Mouse (Mus musculus): Measurements from ENCODE around the gene Ptprk. TPM values are rescaled to one million over a fixed set of nuclear protein-coding genes. Genes with fewer than 3 reads are reported as not detected.

Ptprk gene
- total and polyA plus RNA-seq, 3 experiments = 8.6 to 21.0 (median 20.0) TPM

- no peaks in the 10 kb centered on the region for H3K27me3 ChIP-seq (ENCODE audit: control insufficient read depth, insufficient read depth, low read length)
- intact Hi-C loops (cut with DNase I) = no loop called here
These were observed 59.1 kb downstream of the Ptprk start for GRCm38 (mm10) chr10:28133770-28134169.

GRCm38 (mm10) chr10:28138399-28138798 lies 63.8 kb downstream of the Ptprk start:
- no peaks in the 10 kb centered on the region for H3K27me3 ChIP-seq (ENCODE audit: control insufficient read depth, insufficient read depth, low read length)
- 69% methylated on average over 4 of the region's 4 CpGs for WGBS
- intact Hi-C loops (cut with DNase I) = no loop called here
- H3K79me2 ChIP-seq (replicated peaks; ENCODE audit: control insufficient read depth, insufficient read depth, low read length) = peaks cover 2% of the 10 kb centered on the region
- H3K36me3 ChIP-seq (ENCODE audit: control insufficient read depth, insufficient read depth, low read length) = peaks cover 2% of the 10 kb centered on the region; the same call in 1 of the 2 replicates
- no peak overlapping the region for H3K4me3 ChIP-seq
- no peak for DNase-seq
- H3K27ac ChIP-seq = no peak overlapping the region
- TF ChIP-seq POLR2A (IDR thresholded peaks at IDR 0.05; ENCODE audit: insufficient read depth, low read depth, low read length) (no peak), CTCF (IDR thresholded peaks at IDR 0.05) (no peak), EP300 (IDR thresholded peaks at IDR 0.05; ENCODE audit: insufficient read depth, low read depth, low read length) (no peak)
- H3K9ac ChIP-seq (ENCODE audit: low read depth, low read length) = no peak overlapping the region
- H3K4me1 ChIP-seq (ENCODE audit: control insufficient read depth, insufficient read depth, low read length) = no peaks in the 10 kb centered on the region

More at GRCm38 (mm10) chr10:28133770-28134169, 59.1 kb downstream of the Ptprk start:
- WGBS = 81% methylated on average over 4 of the region's 4 CpGs
- Histone ChIP-seq H3K27ac (no peak overlapping the region), H3K79me2 (replicated peaks; ENCODE audit: control insufficient read depth, insufficient read depth, low read length) (peaks cover 3% of the 10 kb centered on the region), H3K36me3 (ENCODE audit: control insufficient read depth, insufficient read depth, low read length) (no peaks in the 10 kb centered on the region), H3K4me1 (ENCODE audit: control insufficient read depth, insufficient read depth, low read length) (peaks cover 3% of the 10 kb centered on the region; the same call in 1 of the 2 replicates), H3K4me3 (no peak overlapping the region), H3K9ac (ENCODE audit: low read depth, low read length) (no peak overlapping the region)
- TF ChIP-seq EP300 (IDR thresholded peaks at IDR 0.05; ENCODE audit: insufficient read depth, low read depth, low read length) = no peak
- no peak for TF ChIP-seq CTCF (IDR thresholded peaks at IDR 0.05)
- TF ChIP-seq POLR2A (IDR thresholded peaks at IDR 0.05; ENCODE audit: insufficient read depth, low read depth, low read length) = no peak
- DNase-seq = no peak

- Histone ChIP-seq H3K4me3 (no peak overlapping the region), H3K79me2 (replicated peaks; ENCODE audit: control insufficient read depth, insufficient read depth, low read length) (no peaks in the 10 kb centered on the region; the same call in 1 of the 2 replicates), H3K36me3 (ENCODE audit: control insufficient read depth, insufficient read depth, low read length) (peaks cover 2% of the 10 kb centered on the region; the same call in 1 of the 2 replicates), H3K27ac (no peak overlapping the region), H3K9ac (ENCODE audit: low read depth, low read length) (no peak overlapping the region), H3K4me1 (ENCODE audit: control insufficient read depth, insufficient read depth, low read length) (no peaks in the 10 kb centered on the region; the same call in 1 of the 2 replicates), H3K27me3 (ENCODE audit: control insufficient read depth, insufficient read depth, low read length) (no peaks in the 10 kb centered on the region)
- TF ChIP-seq EP300 (IDR thresholded peaks at IDR 0.05; ENCODE audit: insufficient read depth, low read depth, low read length) = no peak
- intact Hi-C loops (cut with DNase I) = no loop called here
- 92% methylated on average over 1 of the region's 1 CpGs for WGBS
- DNase-seq = no peak
These were observed 69.8 kb downstream of the Ptprk start for GRCm38 (mm10) chr10:28144459-28144858.

GRCm38 (mm10) chr10:28145326-28145725 lies 70.7 kb downstream of the Ptprk start:
- Histone ChIP-seq H3K4me3 (no peak overlapping the region), H3K79me2 (replicated peaks; ENCODE audit: control insufficient read depth, insufficient read depth, low read length) (no peaks in the 10 kb centered on the region; the same call in 1 of the 2 replicates), H3K27me3 (ENCODE audit: control insufficient read depth, insufficient read depth, low read length) (no peaks in the 10 kb centered on the region), H3K9ac (ENCODE audit: low read depth, low read length) (no peak overlapping the region), H3K27ac (no peak overlapping the region), H3K4me1 (ENCODE audit: control insufficient read depth, insufficient read depth, low read length) (no peaks in the 10 kb centered on the region; the same call in 1 of the 2 replicates), H3K36me3 (ENCODE audit: control insufficient read depth, insufficient read depth, low read length) (peaks cover 2% of the 10 kb centered on the region; the same call in 1 of the 2 replicates)
- intact Hi-C loops (cut with DNase I) = no loop called here
- TF ChIP-seq CTCF (IDR thresholded peaks at IDR 0.05) = no peak
- TF ChIP-seq POLR2A (IDR thresholded peaks at IDR 0.05; ENCODE audit: insufficient read depth, low read depth, low read length) = no peak
- TF ChIP-seq EP300 (IDR thresholded peaks at IDR 0.05; ENCODE audit: insufficient read depth, low read depth, low read length) = no peak
- 76% methylated on average over 5 of the region's 5 CpGs for WGBS
- DNase-seq = no peak

- no peaks in the 10 kb centered on the region for H3K79me2 ChIP-seq (replicated peaks; ENCODE audit: control insufficient read depth, insufficient read depth, low read length)
- H3K4me1 ChIP-seq (ENCODE audit: control insufficient read depth, insufficient read depth, low read length) = no peaks in the 10 kb centered on the region
- no peaks in the 10 kb centered on the region for H3K27me3 ChIP-seq (ENCODE audit: control insufficient read depth, insufficient read depth, low read length)
- H3K27ac ChIP-seq = no peak overlapping the region
- no peak overlapping the region for H3K9ac ChIP-seq (ENCODE audit: low read depth, low read length)
- WGBS = 89% methylated on average over 20 of the region's 20 CpGs
- H3K36me3 ChIP-seq (ENCODE audit: control insufficient read depth, insufficient read depth, low read length) = no peaks in the 10 kb centered on the region
- intact Hi-C loops (cut with DNase I) = no loop called here
- no peak overlapping the region for H3K4me3 ChIP-seq
- DNase-seq = no peak
- TF ChIP-seq EP300 (IDR thresholded peaks at IDR 0.05; ENCODE audit: insufficient read depth, low read depth, low read length) (no peak), CTCF (IDR thresholded peaks at IDR 0.05) (no peak), POLR2A (IDR thresholded peaks at IDR 0.05; ENCODE audit: insufficient read depth, low read depth, low read length) (no peak)
These were observed 81.4 kb downstream of the Ptprk start for GRCm38 (mm10) chr10:28155688-28156685.

GRCm38 (mm10) chr10:28159716-28160115 lies 85.1 kb downstream of the Ptprk start:
- intact Hi-C loops (cut with DNase I) = no loop called here
- Histone ChIP-seq H3K9ac (ENCODE audit: low read depth, low read length) (no peak overlapping the region), H3K4me3 (no peak overlapping the region), H3K27me3 (ENCODE audit: control insufficient read depth, insufficient read depth, low read length) (no peaks in the 10 kb centered on the region), H3K27ac (no peak overlapping the region), H3K79me2 (replicated peaks; ENCODE audit: control insufficient read depth, insufficient read depth, low read length) (no peaks in the 10 kb centered on the region), H3K4me1 (ENCODE audit: control insufficient read depth, insufficient read depth, low read length) (no peaks in the 10 kb centered on the region), H3K36me3 (ENCODE audit: control insufficient read depth, insufficient read depth, low read length) (peaks cover 8% of the 10 kb centered on the region)
- no peak for TF ChIP-seq EP300 (IDR thresholded peaks at IDR 0.05; ENCODE audit: insufficient read depth, low read depth, low read length)
- TF ChIP-seq POLR2A (IDR thresholded peaks at IDR 0.05; ENCODE audit: insufficient read depth, low read depth, low read length) = no peak
- TF ChIP-seq CTCF (IDR thresholded peaks at IDR 0.05) = no peak
- DNase-seq = no peak
- WGBS = 86% methylated on average over 4 of the region's 4 CpGs
